Mouse (Mus musculus) activated CD4-positive, CD25-positive, alpha-beta regulatory T cell (primary cell): ENCODE data around the gene Dpt. TPM values are rescaled to one million over a fixed set of nuclear protein-coding genes. Genes with fewer than 3 reads are reported as not detected.

Experiments
- polyA plus RNA-seq, 2 experiments: library from polyadenylated mRNA; unstranded; fragments of 100-300 nt; shearing (Covaris generic); gene quantifications; one replicate each; pipeline ENCODE4 v1.2.1; 2017

Gene Dpt
- under 1 TPM; 0.49 to 0.86 TPM for polyA plus RNA-seq

GRCm38 (mm10) chr1:164796471-164796870, at the start of gene Dpt:
Dpt (plus strand) TSS chr1:164796644.

Other genes with a start within 250 kb of the Dpt start
- gene Xcl1, start 138.9 kb downstream of the Dpt start, polyA plus RNA-seq: 1 to 10 TPM; 1.3 to 3.1 TPM